Mouse (Mus musculus): ENCODE data around the gene Pcsk6.

DNA sequence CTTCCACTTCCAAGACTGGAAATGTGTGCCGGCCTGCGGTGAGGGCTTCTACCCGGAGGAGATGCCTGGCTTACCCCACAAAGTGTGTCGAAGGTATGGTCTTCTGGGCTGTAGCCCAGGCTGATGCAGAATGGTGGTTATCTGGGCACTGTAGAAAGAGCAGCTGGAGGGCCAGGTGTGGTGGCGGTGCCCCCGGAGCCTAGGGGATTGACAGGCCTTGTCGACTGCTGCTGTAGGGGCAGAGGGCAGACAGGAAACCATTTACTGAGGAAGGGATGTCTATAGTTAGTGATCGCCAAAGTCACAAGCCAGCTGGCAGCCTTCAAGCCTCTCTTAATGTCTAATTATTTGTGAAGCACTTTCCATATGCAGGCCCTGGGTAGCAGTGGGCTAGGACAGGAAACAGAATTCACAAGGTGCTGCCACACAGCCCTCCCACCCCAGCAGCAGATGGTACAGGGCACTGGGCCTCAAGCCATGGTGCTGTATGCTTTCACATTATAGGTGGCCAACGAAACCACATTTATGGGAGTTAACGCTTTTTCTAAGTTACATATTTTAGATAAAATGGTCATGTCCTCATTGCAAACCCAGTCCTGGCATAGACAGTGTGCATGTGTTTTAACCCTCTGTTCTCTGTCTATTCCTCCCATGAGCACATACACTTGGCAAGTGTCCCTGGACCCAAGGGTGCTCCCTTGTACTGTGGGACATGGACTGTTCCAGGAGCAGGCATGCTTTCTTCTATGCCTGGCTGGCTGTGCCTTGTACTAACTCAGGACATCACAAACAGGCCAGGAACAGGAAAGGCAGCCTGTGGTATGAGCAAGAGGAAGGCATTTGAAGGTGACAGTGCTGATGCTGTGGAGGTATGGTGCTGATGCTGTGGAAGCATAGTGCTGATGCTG, 182.3 kb downstream of the Pcsk6 start, which contains the start of gene Gm45213:
- TF ChIP-seq CTCF (IDR thresholded peaks at IDR 0.05; ENCODE audit: control insufficient read depth, insufficient read depth, insufficient read length) = no peak
- TF ChIP-seq MAX (IDR thresholded peaks at IDR 0.05) = no peak
- TF ChIP-seq CEBPB (IDR thresholded peaks at IDR 0.05; ENCODE audit: low read depth) = no peak
